Mouse (Mus musculus) kidney, postnatal 10 days (tissue): ENCODE results near the gene Gse1.
A peak's percentile ranks its signal among the peaks of the same experiment; 100 is the strongest.

Experiments used
- DNase-seq: peaks from one replicate; pipeline ENCODE4 v3.0.0; 2021; ENCODE audit warnings: mixed read lengths

The Gse1 gene

GRCm38 (mm10) chr8:120213229-120213628, 15.0 kb upstream of the Gse1 start:
- no peak for DNase-seq

- no peak for DNase-seq
Measured at GRCm38 (mm10) chr8:120213939-120214338, 14.3 kb upstream of the Gse1 start.

GRCm38 (mm10) chr8:120215416-120216141, 12.7 kb upstream of the Gse1 start:
- DNase-seq = peak; percentile 46

GRCm38 (mm10) chr8:120216855-120217830, 11.1 kb upstream of the Gse1 start:
- peak; percentile 76 for DNase-seq

- DNase-seq = no peak
Measured at GRCm38 (mm10) chr8:120222548-120222947, 5.7 kb upstream of the Gse1 start.

GRCm38 (mm10) chr8:120224521-120225420, 3.5 kb upstream of the Gse1 start:
- no peak for DNase-seq

GRCm38 (mm10) chr8:120225421-120226151, 2.7 kb upstream of the Gse1 start:
- DNase-seq = no peak

- DNase-seq = no peak
Measured at GRCm38 (mm10) chr8:120226700-120227577, 1.3 kb upstream of the Gse1 start.

GRCm38 (mm10) chr8:120227578-120227876, 729 bp upstream of the Gse1 start:
- DNase-seq = no peak

GRCm38 (mm10) chr8:120228781-120229573, 721 bp downstream of the Gse1 start:
- peak; percentile 68 for DNase-seq

- peak; percentile 57 for DNase-seq
Measured at GRCm38 (mm10) chr8:120229574-120229916, 1.3 kb downstream of the Gse1 start.

GRCm38 (mm10) chr8:120230081-120230480, 1.8 kb downstream of the Gse1 start:
- no peak for DNase-seq

GRCm38 (mm10) chr8:120230715-120231614, 2.7 kb downstream of the Gse1 start:
- peak; percentile 61 for DNase-seq

GRCm38 (mm10) chr8:120231870-120232269, 3.6 kb downstream of the Gse1 start:
- DNase-seq = no peak

GRCm38 (mm10) chr8:120232398-120232797, 4.1 kb downstream of the Gse1 start:
- DNase-seq = no peak

GRCm38 (mm10) chr8:120232913-120233312, 4.7 kb downstream of the Gse1 start:
- peak; percentile 47 for DNase-seq

- peak; percentile 71 for DNase-seq
Measured at GRCm38 (mm10) chr8:120234457-120234856, 6.2 kb downstream of the Gse1 start.

GRCm38 (mm10) chr8:120234866-120235265, 6.6 kb downstream of the Gse1 start:
- no peak for DNase-seq

- no peak for DNase-seq
Measured at GRCm38 (mm10) chr8:120243222-120243621, 15.0 kb downstream of the Gse1 start.
